Mouse (Mus musculus): ENCODE measurements around the gene Chst2.

DNA sequence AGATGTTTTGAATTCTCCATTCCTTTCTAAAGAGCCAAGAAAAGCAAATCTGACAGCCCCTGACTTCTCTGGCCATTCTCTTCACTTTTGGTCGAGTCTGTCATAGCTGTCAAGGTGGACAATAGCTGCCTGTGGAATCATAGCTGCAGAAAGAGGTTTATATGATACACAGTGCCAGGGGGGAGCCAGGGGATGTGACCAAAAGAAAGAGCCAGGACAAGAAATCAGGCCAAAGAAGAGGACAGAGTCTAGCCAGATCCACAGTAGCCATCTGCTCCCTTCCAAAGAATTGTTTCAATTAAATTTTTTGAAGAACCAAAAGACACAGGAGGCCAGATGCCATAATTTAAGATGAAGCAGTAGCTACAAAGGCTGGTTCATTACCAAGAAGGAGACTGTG lies 30.6 kb downstream of the Chst2 start:
- TF ChIP-seq POLR2A (IDR thresholded peaks at IDR 0.05; ENCODE audit: borderline replicate concordance, extremely low read depth, low read depth, low read length) (no peak), CTCF (IDR thresholded peaks at IDR 0.05; ENCODE audit: insufficient read depth, low read length) (no peak)

Data from lung, adult 2 months (tissue).